Mouse (Mus musculus) liver, adult (tissue): Measurements from ENCODE around the gene Ptbp1.

ENCODE experiments used
- GATA4 ChIP-seq: IDR thresholded peaks from 2 replicates; pipeline ENCODE4 v1.6.1; 2014; ENCODE audit warnings: mild to moderate bottlenecking, low read length; ENCODE audit not compliant: insufficient replicate concordance

Ptbp1 gene

DNA sequence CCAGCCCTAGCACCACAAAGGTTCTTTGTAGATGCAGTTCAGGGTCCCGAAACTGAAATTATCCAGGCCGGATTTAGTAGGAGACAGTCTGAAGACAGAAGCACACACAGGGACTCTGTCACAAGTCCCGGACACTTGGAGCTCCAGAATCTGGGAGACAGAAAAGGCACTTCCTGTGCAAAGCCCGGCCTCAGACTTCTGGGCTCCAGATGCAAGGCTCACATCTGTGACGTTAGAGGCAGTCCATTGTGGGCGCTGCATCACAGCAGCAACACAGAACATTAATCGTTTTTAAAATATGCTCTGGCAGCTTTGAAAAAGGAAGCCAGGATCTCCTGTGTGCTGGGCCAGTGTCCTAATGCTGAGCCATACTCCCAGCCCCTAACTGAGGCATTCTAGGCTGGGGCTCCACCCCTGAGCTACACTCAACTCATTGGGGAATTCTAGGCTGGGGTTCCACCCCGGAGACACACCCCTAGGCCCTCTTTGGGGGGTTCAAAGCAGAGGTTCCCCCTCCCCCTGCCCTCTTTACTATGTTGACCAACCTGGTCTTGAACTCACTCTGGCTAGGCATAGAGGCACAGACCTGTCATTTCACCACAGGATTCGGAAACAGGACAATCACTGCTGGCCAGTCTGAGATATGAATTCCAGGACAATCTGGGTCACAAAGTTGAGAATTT, 2.0 kb upstream of the Ptbp1 start:
- no peak for TF ChIP-seq GATA4

DNA sequence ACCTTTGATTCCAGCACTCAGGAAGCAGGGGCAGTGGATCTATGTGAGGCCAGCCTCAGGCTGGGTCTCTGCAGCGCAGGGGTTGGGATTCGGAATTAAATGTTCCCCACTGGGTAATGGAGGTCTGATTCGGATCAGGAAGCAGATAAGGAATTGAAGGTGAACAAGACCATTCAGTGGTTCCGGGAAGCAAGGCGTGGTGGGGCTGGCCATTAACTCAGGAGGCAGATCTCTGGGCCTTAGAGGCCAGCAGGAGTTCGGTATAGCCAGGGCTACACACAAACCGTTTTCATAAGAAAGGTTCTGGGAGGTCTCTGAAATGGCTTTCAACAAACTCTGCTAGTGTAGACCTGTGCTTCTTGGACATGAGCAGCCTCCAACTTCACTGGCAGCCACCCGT, 1.4 kb upstream of the Ptbp1 start:
- TF ChIP-seq GATA4: no peak

DNA sequence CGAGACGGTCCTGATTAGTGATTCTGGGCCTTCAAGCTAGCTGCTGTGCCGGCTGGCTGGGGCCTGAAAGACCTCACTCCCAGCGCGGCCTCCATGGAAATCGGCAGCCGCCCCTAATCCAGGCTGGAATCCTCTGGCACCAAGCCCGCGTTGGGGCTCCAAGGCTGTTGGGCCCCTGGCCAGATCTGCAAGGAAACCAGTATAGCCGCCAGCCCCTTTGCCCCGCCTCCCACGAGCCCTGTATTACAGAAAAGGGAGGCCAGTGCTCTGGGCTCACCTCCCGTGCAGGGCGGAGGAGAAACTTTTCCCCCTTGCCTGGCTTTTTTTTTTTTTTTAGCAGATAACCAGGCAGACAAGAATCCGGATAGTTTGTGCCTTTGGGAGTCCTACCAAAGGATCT, 835 bp upstream of the Ptbp1 start:
- TF ChIP-seq GATA4: no peak

DNA sequence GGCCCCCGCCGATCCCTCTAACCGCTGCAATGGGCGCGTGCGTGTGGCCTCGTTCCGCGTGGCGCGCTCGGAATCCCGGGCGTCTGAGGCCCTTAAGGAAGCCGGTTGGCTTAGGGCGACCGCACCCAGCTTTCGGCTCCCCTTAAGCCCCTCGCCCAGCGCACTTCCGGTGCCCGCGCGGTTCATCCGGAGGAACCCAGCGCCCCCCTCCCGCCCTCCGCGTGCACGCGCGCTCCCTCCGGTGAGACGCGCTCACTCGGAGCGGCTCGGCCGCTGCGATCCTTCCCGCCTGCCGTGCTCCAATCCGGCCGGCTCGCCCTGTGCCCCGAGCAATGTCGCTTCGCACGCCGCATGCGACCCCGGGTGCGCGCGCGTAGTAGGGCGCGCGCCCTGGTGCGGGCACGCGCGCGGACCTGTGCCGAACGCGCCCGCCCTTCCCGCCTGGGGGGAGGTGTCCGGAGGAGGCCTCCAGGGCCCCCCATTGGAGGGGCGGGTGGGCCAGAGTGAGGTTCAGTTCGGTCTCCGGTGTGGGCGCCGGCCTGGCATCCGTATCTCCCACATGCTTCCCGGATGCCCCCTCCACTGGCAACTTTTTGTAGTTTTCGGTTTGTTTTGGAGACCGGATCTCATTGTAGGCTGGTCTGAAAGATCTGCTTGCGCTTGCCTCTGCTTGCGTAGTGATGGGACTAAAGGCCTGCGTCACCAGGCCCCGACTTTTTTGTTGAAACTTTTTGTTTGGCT, 744 bp downstream of the Ptbp1 start:
- TF ChIP-seq GATA4: no peak; the same call in 1 of the 2 replicates

DNA sequence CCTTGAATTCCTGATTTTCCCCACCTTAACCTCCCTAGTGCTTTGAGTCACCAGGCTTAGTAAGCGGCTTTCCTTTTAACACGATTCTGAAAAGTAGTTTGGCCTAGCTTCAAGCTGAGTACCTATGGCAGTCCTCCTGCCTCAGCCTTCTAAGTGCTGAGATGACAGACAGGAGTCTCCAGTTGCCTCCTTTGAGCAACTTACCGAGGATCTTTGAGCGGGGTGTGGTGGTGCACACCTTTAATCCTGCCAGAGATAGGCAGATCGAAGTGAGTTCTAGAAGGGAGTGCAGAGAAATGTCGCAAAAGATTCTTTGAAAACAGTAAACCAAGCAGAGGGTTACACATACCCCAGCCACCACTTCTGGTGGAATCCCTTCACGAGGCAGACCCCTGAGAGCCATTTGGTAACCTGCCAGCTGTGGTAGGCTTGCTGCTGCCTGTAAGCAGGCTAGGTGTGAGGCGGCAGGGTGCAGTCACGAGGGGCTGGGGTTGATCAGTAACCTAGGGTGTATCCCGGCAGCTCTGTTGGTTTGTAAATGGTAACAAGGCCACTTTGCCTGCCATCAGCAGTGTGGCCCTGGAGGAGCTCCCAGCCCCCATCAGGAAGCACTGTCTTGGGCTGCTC, 1.4 kb downstream of the Ptbp1 start:
- TF ChIP-seq GATA4: no peak

DNA sequence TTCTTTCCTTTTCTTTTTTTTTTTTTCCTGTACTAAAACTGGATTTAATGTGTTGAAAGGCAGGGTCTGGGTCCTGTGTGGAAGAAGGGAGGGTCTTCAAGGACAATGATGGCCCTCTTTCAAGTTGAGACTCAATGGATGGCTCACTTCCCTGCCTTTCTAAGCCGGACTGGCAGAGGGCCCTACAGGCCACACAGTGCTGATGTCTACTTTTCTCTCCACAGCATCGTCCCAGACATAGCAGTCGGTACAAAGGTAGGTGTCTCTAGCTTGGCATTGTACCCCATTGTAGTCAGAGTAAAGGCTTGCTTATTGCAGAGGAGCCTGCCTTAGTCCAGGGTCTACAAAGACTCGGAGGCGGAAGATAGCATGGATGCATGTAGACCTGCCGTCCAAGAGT, 2.1 kb downstream of the Ptbp1 start:
- no peak for TF ChIP-seq GATA4

DNA sequence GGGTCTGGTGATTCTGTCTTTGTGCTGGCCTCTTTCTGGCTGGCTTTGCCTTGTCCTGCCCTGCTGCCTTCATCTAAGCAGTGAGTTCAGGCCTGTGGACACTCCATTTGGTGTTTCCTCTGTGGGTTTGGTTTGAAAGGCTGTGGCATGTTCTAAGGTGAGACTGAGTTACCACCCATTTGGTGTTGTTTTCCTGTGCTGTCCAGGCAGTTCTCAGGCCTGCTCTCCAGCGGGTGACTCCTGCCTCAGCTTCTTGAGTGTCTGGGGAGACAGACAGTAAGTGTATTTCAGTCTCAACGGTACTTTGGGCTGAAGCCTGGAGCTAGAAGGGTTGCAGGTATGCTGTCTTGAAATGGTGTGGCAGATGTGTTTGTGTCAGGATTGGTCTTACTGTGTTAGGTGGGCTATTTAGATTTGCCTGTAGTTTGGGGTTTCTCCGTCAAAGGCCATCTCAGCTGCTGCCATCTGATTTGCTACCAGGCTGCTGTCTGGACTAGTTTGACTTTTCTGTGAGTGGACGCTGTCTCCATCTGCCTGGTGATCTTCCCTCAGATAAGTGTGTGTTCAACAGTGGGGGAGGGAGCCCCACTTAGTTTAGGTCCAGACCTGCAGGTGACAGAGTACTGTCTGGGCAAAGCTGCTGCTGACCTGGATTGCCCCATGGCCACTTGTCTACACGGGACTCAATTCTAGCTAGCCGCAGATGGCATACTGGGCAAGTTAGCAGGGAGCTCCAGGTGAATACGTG, 2.7 kb downstream of the Ptbp1 start:
- no peak for TF ChIP-seq GATA4

DNA sequence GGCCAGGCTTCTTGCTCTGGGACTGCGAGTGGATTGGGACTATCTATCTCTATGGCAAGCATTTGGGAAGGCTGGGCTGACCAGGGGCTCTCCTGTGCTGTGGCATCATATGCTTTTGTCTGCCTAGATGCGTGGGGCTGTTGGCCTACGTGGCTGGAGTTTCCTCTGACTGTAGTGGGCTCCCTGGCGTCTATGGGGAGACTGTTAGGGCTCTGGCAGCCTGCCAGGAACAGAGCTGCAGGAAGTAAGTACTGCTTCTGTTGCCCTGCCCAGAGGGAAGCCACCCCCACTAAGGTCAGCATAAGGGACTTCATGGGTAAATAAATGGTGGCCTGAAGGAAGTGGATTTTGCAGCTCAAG, 3.2 kb downstream of the Ptbp1 start:
- no peak for TF ChIP-seq GATA4

DNA sequence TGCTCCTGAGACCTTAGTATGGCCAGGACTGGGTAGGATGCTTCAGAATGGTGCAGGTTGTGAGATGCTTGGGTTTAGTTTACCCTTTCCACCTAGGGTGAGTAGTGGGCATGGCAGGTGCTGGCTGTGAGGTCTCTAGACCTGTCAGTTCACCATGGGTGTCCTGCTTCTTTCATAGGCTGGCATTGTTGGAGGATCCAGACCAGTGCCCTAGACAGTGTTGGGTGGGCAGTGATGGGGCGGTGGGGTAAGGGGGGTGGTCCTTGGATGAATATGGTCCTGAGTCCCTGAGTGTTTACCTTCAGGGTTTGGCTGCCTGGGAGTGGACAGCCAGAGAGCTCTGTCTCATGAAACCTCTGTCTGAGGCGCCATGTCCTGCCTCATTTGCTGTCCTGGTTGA, 3.7 kb downstream of the Ptbp1 start:
- no peak for TF ChIP-seq GATA4

DNA sequence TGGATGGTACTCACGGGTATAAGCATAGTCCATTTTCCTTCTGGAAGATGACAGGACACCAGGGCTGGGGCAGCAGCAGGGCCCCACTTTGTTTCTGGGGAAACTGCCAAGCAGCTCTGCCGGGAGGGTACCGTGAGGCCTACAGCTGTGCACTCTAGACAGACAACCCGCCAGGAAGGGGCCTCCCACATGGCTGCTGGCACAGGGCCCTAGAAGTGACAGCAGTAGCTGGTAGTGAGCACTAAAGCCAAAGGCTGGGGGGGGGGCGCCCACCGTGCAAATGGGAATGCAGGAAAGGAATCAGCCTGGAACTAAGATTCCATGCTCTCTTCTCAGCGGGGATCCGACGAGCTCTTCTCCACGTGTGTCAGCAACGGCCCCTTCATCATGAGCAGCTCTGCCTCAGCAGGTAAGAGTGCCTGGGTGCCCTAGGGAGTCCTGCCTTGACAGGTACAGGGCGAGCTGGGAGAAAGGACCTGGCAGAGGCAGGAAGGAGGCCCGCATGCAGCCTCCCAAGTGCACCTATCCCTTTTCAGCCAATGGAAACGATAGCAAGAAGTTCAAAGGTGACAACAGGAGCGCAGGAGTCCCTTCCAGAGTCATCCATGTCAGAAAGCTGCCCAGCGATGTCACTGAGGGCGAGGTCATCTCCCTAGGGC, 4.3 kb downstream of the Ptbp1 start:
- TF ChIP-seq GATA4: no peak

DNA sequence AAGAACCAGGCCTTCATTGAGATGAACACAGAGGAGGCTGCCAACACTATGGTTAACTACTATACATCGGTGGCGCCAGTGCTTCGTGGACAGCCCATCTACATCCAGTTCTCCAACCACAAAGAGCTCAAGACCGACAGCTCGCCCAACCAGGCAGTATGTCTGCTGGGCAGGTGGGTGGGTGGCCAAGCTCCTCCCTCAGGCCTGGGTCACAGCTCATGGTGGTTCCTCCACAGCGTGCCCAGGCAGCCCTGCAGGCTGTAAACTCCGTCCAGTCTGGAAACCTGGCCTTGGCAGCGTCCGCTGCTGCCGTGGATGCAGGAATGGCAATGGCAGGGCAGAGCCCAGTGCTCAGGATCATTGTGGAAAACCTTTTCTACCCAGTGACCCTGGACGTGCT, 4.9 kb downstream of the Ptbp1 start:
- no peak for TF ChIP-seq GATA4

DNA sequence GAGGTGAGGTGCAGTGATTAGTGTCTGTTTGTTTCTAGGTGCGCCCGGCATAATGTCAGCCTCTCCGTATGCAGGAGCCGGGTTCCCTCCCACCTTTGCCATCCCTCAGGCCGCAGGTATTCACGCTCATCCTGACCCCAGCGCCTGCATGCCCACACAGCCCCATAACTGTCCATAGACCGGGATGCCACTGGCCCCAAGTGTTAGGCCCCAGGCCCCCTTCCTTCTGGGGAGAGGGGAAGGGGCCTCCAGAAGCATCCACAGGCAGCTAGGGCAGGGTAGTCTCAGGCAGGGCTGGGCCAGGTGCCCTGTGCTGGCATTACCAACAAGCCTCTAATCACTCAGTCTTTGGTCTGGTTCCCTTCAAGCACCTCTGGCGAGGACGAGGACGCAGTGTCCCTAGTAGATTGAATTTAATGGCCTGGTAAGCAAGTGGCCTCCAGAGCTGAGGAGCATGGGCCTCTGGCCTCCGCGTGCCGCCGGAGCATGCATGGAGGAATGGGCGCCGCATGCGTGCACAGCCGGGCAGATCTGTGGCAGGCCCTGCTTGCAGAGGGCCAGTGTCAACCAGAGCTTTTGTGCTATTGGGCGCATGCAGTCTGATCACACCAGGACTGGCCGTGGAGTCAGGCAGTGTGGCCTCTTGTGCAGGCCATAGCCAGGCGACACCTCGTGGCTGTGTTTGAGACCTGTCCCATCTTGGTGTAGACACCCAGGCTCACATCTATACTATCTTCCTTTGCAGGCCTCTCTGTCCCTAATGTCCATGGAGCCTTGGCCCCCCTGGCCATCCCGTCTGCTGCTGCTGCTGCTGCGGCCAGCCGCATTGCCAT, 6.1 kb downstream of the Ptbp1 start:
- TF ChIP-seq GATA4: no peak

DNA sequence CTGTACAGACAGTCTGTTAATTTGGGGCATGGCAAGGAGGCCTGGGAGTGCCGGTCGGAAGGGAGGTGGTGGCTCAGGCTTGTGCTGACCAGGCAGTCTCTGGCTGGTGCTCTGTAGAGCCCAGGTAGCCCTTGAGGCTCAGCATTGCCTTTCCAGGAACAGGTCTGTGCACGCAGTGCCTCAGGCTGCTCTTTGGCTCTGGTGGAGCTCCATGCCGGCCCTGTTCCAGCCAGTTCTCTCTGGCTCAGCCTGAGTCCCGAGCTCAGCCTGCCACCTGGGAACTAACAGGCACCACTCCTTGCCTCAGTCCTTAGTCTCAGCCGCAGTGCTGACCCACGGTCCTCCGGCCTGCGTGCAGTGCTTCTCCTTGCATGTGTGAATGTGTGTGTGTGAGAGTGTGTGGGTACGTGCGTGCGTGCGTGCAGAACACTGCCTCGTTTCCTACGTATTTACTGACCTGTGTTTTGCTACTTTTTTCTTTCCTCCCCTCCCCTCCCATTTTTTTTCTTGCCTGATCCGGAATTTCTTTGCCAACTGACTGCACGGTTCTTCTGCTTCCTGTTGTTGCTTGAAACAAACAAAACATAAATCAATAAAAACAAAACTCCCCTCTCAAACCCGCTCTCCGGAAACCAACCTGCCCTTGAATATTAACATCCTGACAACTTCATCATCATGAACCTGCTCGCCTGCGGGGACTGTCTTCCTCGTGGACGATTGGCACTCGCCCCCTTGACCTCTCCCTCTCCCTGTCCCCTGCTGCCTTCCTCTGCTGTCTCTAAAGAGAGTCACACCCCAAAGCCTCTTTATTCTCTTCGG, 7.2 kb downstream of the Ptbp1 start:
- TF ChIP-seq GATA4: no peak

DNA sequence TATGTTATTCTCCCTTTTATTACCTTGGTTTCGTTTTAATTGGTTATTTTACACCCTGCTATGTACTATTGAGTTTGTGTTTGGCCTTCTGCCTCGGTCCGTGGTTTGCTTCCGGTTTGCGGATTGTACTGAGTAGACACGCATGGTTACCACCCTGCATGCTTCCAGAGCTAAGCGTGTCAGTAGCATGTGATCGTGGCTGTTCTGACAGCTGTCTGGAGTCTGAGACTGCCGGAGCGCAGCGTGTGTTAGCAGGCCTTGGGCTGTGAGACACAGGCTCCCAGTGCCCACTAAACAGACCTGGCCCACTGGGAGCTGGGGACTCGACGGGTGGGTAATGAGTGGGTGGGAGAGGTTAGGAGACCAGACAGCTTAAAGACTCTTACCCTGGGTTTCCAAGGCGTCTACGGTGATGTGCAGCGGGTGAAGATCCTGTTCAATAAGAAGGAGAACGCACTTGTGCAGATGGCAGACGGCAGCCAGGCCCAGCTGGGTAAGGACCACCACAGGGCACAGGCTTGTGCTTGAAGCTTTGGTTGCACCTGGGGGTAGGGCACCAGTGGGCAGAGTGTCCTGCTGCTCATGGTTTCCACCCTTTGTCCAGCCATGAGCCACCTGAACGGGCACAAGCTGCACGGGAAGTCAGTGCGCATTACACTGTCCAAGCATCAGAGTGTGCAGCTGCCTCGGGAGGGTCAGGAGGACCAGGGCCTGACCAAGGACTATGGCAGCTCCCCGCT, 8.0 kb downstream of the Ptbp1 start:
- TF ChIP-seq GATA4: no peak
